Mouse (Mus musculus) liver, postnatal 0 days (tissue): ENCODE results near the gene Qrsl1. TPM values are rescaled to one million over a fixed set of nuclear protein-coding genes. Genes with fewer than 3 reads are reported as not detected.
A peak's percentile ranks its signal among the peaks of the same experiment; 100 is the strongest.

Source experiments
- ATAC-seq: fragments of 200-750 bp; cut with Nextera tagmentation; 2 replicates; pipeline ENCODE4 v1.8.0; 2017; ENCODE audit warnings: mild to moderate bottlenecking, moderate library complexity
- DNase-seq: peaks from one replicate; pipeline ENCODE4 v3.0.0-alpha.2; 2016
- H3K27ac ChIP-seq: fragments of 300-500 bp; sonication (generic); 2 replicates; pipeline ENCODE4 v1.5.1; 2014; ENCODE audit warnings: antibody characterized with exemption, moderate library complexity, mild to moderate bottlenecking, low read depth
- H3K27me3 ChIP-seq: fragments of 300-500 bp; sonication (generic); 2 replicates; pipeline ENCODE4 v1.6.1; 2014; ENCODE audit warnings: low read length, control low read depth, mixed read lengths; ENCODE audit not compliant: insufficient read depth
- H3K36me3 ChIP-seq: fragments of 300-500 bp; sonication (generic); replicated peaks from 2 replicates; pipeline ENCODE4 v1.6.1; 2014; ENCODE audit warnings: mild to moderate bottlenecking, control low read depth, low read length, moderate library complexity, mixed read lengths; ENCODE audit not compliant: insufficient read depth
- H3K4me1 ChIP-seq: fragments of 300-500 bp; sonication (generic); 2 replicates; pipeline ENCODE4 v1.6.1; 2014; ENCODE audit warnings: antibody characterized with exemption, mild to moderate bottlenecking, control low read depth; ENCODE audit not compliant: insufficient read depth
- H3K4me2 ChIP-seq: fragments of 300-500 bp; sonication (generic); 2 replicates; pipeline ENCODE4 v1.6.1; 2014; ENCODE audit warnings: low read depth, mild to moderate bottlenecking, low read length, moderate library complexity, mixed read lengths
- H3K4me3 ChIP-seq: fragments of 300-500 bp; sonication (generic); 2 replicates; pipeline ENCODE4 v1.5.1; 2014; ENCODE audit warnings: low read depth, low read length
- H3K9ac ChIP-seq: fragments of 300-500 bp; sonication (generic); replicated peaks from 2 replicates; pipeline ENCODE4 v1.6.1; 2014; ENCODE audit warnings: mild to moderate bottlenecking, moderate library complexity
- H3K9me3 ChIP-seq: fragments of 300-500 bp; sonication (generic); 2 replicates; pipeline ENCODE4 v1.6.1; 2016; ENCODE audit warnings: mild to moderate bottlenecking, control low read depth, low read length, mixed read lengths
- CTCF ChIP-seq: sonication (generic); IDR thresholded peaks from 2 replicates; pipeline ENCODE4 v1.5.1; 2016; ENCODE audit warnings: antibody characterized with exemption, low read depth
- EP300 ChIP-seq: IDR thresholded peaks from 2 replicates; pipeline ENCODE4 v1.6.1; 2016; ENCODE audit warnings: antibody characterized with exemption, low read depth, mild to moderate bottlenecking
- WGBS: fragments of 180-500 bp; shearing (Covaris S2); extraction: QIAGEN DNeasy Blood & Tissue Kit; methylation state at CpG from one replicate; pipeline ENCODE4 v1.1.7; 2014; ENCODE audit not compliant: insufficient replicate concordance; 5-methylcytosine and 5-hydroxymethylcytosine counted together
- polyA plus RNA-seq: library from polyadenylated mRNA; unstranded; fragments of >200 nt; fragmentation: Nextera tagmentation; extraction: Ambion mirVana; gene quantifications from 2 replicates; pipeline ENCODE4 v1.2.1, GENCODE M21; 2015

Gene Qrsl1
- polyA plus RNA-seq, 1 experiment from 2014 or later = 7.3 TPM

GRCm38 (mm10) chr10:43910032-43910872 lies 8.7 kb upstream of the Qrsl1 start:
- Histone ChIP-seq H3K4me2 (no peak overlapping the region), H3K9ac (no peak overlapping the region), H3K27ac (no peak overlapping the region), H3K9me3 (no peaks in the 10 kb centered on the region), H3K4me3 (no peak overlapping the region), H3K27me3 (no peaks in the 10 kb centered on the region), H3K36me3 (peaks cover 4% of the 10 kb centered on the region; the same call in 1 of the 2 replicates), H3K4me1 (no peaks in the 10 kb centered on the region)
- TF ChIP-seq EP300 = no peak
- ATAC-seq (no peak), DNase-seq (no peak)
- WGBS = 64% methylated on average over 12 of the region's 12 CpGs

- peaks cover 9% of the 10 kb centered on the region for H3K4me1 ChIP-seq
- no peak overlapping the region for H3K27ac ChIP-seq
- TF ChIP-seq EP300 (no peak), CTCF (no peak)
- ATAC-seq (no peak), DNase-seq (no peak)
- no peak overlapping the region for H3K4me3 ChIP-seq
- H3K9ac ChIP-seq = no peak overlapping the region
- no peaks in the 10 kb centered on the region for H3K36me3 ChIP-seq
- no peaks in the 10 kb centered on the region for H3K27me3 ChIP-seq
- H3K9me3 ChIP-seq = no peaks in the 10 kb centered on the region
- 89% methylated on average over 1 of the region's 1 CpGs for WGBS
- no peak overlapping the region for H3K4me2 ChIP-seq
These were observed 3.0 kb upstream of the Qrsl1 start for GRCm38 (mm10) chr10:43904569-43904968.

GRCm38 (mm10) chr10:43900883-43901570 lies 518 bp downstream of the Qrsl1 start:
- Histone ChIP-seq H3K9ac (peak overlapping the region; percentile 65), H3K4me1 (peaks cover 9% of the 10 kb centered on the region), H3K4me2 (peak overlapping the region; percentile 78), H3K4me3 (peak overlapping the region; percentile 84), H3K27ac (peak overlapping the region; percentile 66; the same call in 1 of the 2 replicates), H3K27me3 (no peaks in the 10 kb centered on the region), H3K9me3 (no peaks in the 10 kb centered on the region), H3K36me3 (no peaks in the 10 kb centered on the region)
- WGBS = 5% methylated on average over 30 of the region's 30 CpGs
- no peak for DNase-seq
- no peak for TF ChIP-seq EP300
- no peak for TF ChIP-seq CTCF
- ATAC-seq = peak; percentile 70

- no peak overlapping the region for H3K27ac ChIP-seq
- H3K4me3 ChIP-seq = no peak overlapping the region
- no peak overlapping the region for H3K4me2 ChIP-seq
- H3K36me3 ChIP-seq = peaks cover 5% of the 10 kb centered on the region; the same call in 1 of the 2 replicates
- peaks cover 9% of the 10 kb centered on the region for H3K4me1 ChIP-seq
- no peak for ATAC-seq
- TF ChIP-seq CTCF = no peak
- no peak for TF ChIP-seq EP300
- H3K27me3 ChIP-seq = no peaks in the 10 kb centered on the region
- DNase-seq = no peak
- 87% methylated on average over 7 of the region's 7 CpGs for WGBS
- no peaks in the 10 kb centered on the region for H3K9me3 ChIP-seq
- H3K9ac ChIP-seq = no peak overlapping the region
These were observed 3.3 kb downstream of the Qrsl1 start for GRCm38 (mm10) chr10:43898276-43898675.

- H3K9me3 ChIP-seq = no peaks in the 10 kb centered on the region
- WGBS = 72% methylated on average over 8 of the region's 8 CpGs
- H3K27ac ChIP-seq = no peak overlapping the region
- peak; percentile 31; the same call in 1 of the 2 replicates for ATAC-seq
- 0 out of 2 replicates have a peak, but pooled peaks cover 3% of the 10 kb centered on the region for H3K4me1 ChIP-seq
- H3K27me3 ChIP-seq = no peaks in the 10 kb centered on the region
- H3K4me3 ChIP-seq = no peak overlapping the region
- no peak overlapping the region for H3K9ac ChIP-seq
- H3K4me2 ChIP-seq = no peak overlapping the region
- no peak for DNase-seq
- no peak for TF ChIP-seq EP300
- no peak for TF ChIP-seq CTCF
- H3K36me3 ChIP-seq = peaks cover 7% of the 10 kb centered on the region; the same call in 1 of the 2 replicates
These were observed 5.5 kb downstream of the Qrsl1 start for GRCm38 (mm10) chr10:43896065-43896464.

- no peak overlapping the region for H3K9ac ChIP-seq
- H3K4me3 ChIP-seq = no peak overlapping the region
- no peaks in the 10 kb centered on the region for H3K27me3 ChIP-seq
- DNase-seq = no peak
- ATAC-seq = no peak
- WGBS = 92% methylated on average over 4 of the region's 4 CpGs
- no peaks in the 10 kb centered on the region for H3K9me3 ChIP-seq
- H3K36me3 ChIP-seq = peaks cover 9% of the 10 kb centered on the region; the same call in 1 of the 2 replicates
- H3K4me1 ChIP-seq = no peaks in the 10 kb centered on the region
- H3K27ac ChIP-seq = no peak overlapping the region
- no peak overlapping the region for H3K4me2 ChIP-seq
- no peak for TF ChIP-seq CTCF
- TF ChIP-seq EP300 = no peak
These were observed 8.6 kb downstream of the Qrsl1 start for GRCm38 (mm10) chr10:43892971-43893370.
